Comparison of ENCODE assay signal across 9 mouse cellular contexts in the genomic region with DNA sequence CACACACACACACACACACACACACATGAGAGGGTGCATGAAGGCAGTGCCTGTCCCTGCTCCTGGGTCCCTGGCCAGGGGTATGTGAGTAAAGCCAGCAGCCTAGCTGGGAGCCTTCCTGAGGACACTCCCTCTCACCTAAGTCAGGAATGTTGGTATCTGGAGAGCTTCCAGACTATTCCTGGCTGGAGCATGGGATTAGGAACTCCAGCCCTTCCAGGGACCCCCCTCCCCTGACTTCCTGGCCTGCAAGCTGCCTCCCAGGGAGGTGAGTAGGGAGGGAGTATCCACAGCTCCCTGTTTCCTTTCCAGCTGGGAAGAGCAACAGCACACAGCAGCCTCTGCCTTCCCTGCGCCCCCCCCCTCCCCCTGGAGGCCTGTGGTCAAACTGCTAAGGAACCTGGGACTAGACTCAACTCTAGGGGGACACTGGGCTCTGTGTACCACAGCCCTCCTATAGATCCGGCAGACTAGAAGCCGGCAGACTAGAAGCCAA. TPM values are rescaled to one million over a fixed set of nuclear protein-coding genes. Genes with fewer than 3 reads are reported as not detected.
A peak's percentile ranks its signal among the peaks of the same experiment; 100 is the strongest.
DNase-seq lines count a peak whose midpoint lies in the region; ATAC-seq and TF ChIP-seq lines count a peak whose summit lies in the region.
"Had no signal": no experiment of that assay in that cellular context is flagged by ENCODE, and none has a peak within 500 bp of the region (broad histone marks: within the 10 kb centered on the region; RNA-seq: fewer than 3 reads in every experiment).

No protein-coding gene starts in this region.

- peak; percentile 24; the same call in 1 of the 2 replicates for TF ChIP-seq CTCF in gastrocnemius, adult 2 months (IDR thresholded peaks at IDR 0.05)
- TF ChIP-seq CTCF in intestine, postnatal 0 days (IDR thresholded peaks at IDR 0.05; ENCODE audit: low read depth): peak; percentile 49
- TF ChIP-seq CTCF in lung, postnatal 0 days (IDR thresholded peaks at IDR 0.05): peak; percentile 43

- no peak overlapping the region for H3K4me3 ChIP-seq in forebrain, embryonic 12.5 days (replicated peaks)
- no peak overlapping the region for H3K4me3 ChIP-seq in forebrain, embryonic 11.5 days (ENCODE audit: low read depth, low read length)
- peak overlapping the region; percentile 50 for H3K4me3 ChIP-seq in gastrocnemius, adult 2 months
- no peak overlapping the region for H3K4me3 ChIP-seq in intestine, postnatal 0 days (ENCODE audit: low read depth, low read length)
- no peak overlapping the region for H3K4me3 ChIP-seq in lung, postnatal 0 days (ENCODE audit: low read depth, low read length)

- H3K36me3 ChIP-seq in forebrain, embryonic 12.5 days (replicated peaks): no peaks in the 10 kb centered on the region
- no peaks in the 10 kb centered on the region for H3K36me3 ChIP-seq in forebrain, embryonic 11.5 days (ENCODE audit: control insufficient read depth, insufficient read depth, low read length)
- H3K36me3 ChIP-seq in intestine, postnatal 0 days (ENCODE audit: control insufficient read depth, insufficient read depth): no peaks in the 10 kb centered on the region
- H3K36me3 ChIP-seq in lung, postnatal 0 days (ENCODE audit: insufficient read depth, low read length): no peaks in the 10 kb centered on the region

- H3K4me2 ChIP-seq in forebrain, embryonic 12.5 days: no peak overlapping the region
- no peak overlapping the region for H3K4me2 ChIP-seq in forebrain, embryonic 11.5 days (ENCODE audit: low read depth, low read length, severe bottlenecking)
- no peak overlapping the region for H3K4me2 ChIP-seq in intestine, postnatal 0 days (replicated peaks; ENCODE audit: low read depth)
- H3K4me2 ChIP-seq in lung, postnatal 0 days (replicated peaks; ENCODE audit: low read depth, low read length): no peak overlapping the region

- no peak for DNase-seq in forebrain, embryonic 11.5 days (ENCODE audit: low spot score)
- peak; percentile 59 for DNase-seq in gastrocnemius, adult 2 months
- peak; percentile 29 for DNase-seq in lung, postnatal 0 days (ENCODE audit: low spot score)
- DNase-seq in ovary, postnatal 14 days (ENCODE audit: low spot score): no peak
- no peak for DNase-seq in spleen, postnatal 10 days (ENCODE audit: low spot score in 2 of 2)
- no peak for DNase-seq in spleen, postnatal 14 days (ENCODE audit: low spot score in 2 of 2)

- TF ChIP-seq EP300 in lung, postnatal 0 days (IDR thresholded peaks at IDR 0.05): no peak

- 0 out of 2 replicates have a peak, but pooled peaks cover 4% of the 10 kb centered on the region for H3K27me3 ChIP-seq in forebrain, embryonic 12.5 days
- H3K27me3 ChIP-seq in forebrain, embryonic 11.5 days (ENCODE audit: control insufficient read depth, insufficient read depth, low read length): no peaks in the 10 kb centered on the region
- H3K27me3 ChIP-seq in intestine, postnatal 0 days (replicated peaks; ENCODE audit: control insufficient read depth, insufficient read depth, low read length): no peaks in the 10 kb centered on the region; the same call in 1 of the 2 replicates
- H3K27me3 ChIP-seq in lung, postnatal 0 days (replicated peaks; ENCODE audit: insufficient read depth, low read length): no peaks in the 10 kb centered on the region

- H3K9ac ChIP-seq in forebrain, embryonic 12.5 days: no peak overlapping the region
- no peak overlapping the region for H3K9ac ChIP-seq in forebrain, embryonic 11.5 days (ENCODE audit: low read length)
- H3K9ac ChIP-seq in intestine, postnatal 0 days (ENCODE audit: low read depth, low read length): no peak overlapping the region
- H3K9ac ChIP-seq in lung, postnatal 0 days (replicated peaks; ENCODE audit: low read depth): no peak overlapping the region

- no peak for ATAC-seq in forebrain, embryonic 12.5 days (ENCODE audit: low FRiP score)
- ATAC-seq in forebrain, embryonic 11.5 days (replicated peaks; ENCODE audit: low FRiP score): no peak
- 0 out of 2 replicates have a peak, but pooled peaks have one; percentile 32 for ATAC-seq in intestine, postnatal 0 days
- ATAC-seq in lung, postnatal 0 days: peak; percentile 48

- H3K9me3 ChIP-seq in forebrain, embryonic 12.5 days: no peaks in the 10 kb centered on the region
- H3K9me3 ChIP-seq in forebrain, embryonic 11.5 days (ENCODE audit: control insufficient read depth, low read length): no peaks in the 10 kb centered on the region
- no peaks in the 10 kb centered on the region for H3K9me3 ChIP-seq in intestine, postnatal 0 days (ENCODE audit: control insufficient read depth)
- H3K9me3 ChIP-seq in lung, postnatal 0 days (ENCODE audit: low read length): no peaks in the 10 kb centered on the region

- H3K27ac ChIP-seq in forebrain, embryonic 12.5 days: 0 out of 2 replicates have a peak overlapping the region, but pooled peaks have one; percentile 2
- no peak overlapping the region for H3K27ac ChIP-seq in forebrain, embryonic 11.5 days (ENCODE audit: low read depth, low read length)
- H3K27ac ChIP-seq in gastrocnemius, adult 2 months: peak overlapping the region; percentile 80
- H3K27ac ChIP-seq in intestine, postnatal 0 days (ENCODE audit: low read depth, low read length): no peak overlapping the region
- no peak overlapping the region for H3K27ac ChIP-seq in lung, postnatal 0 days (ENCODE audit: low read length)

- peaks cover 5% of the 10 kb centered on the region; the same call in 1 of the 2 replicates for H3K4me1 ChIP-seq in forebrain, embryonic 12.5 days
- no peaks in the 10 kb centered on the region; the same call in 1 of the 2 replicates for H3K4me1 ChIP-seq in forebrain, embryonic 11.5 days (replicated peaks; ENCODE audit: control insufficient read depth, insufficient read depth, low read length)
- H3K4me1 ChIP-seq in intestine, postnatal 0 days (replicated peaks; ENCODE audit: control insufficient read depth, insufficient read depth, low read length): no peaks in the 10 kb centered on the region
- H3K4me1 ChIP-seq in lung, postnatal 0 days (ENCODE audit: insufficient read depth, low read depth, low read length): peaks cover 7% of the 10 kb centered on the region; the same call in 1 of the 2 replicates

- WGBS in forebrain, embryonic 12.5 days: 17% methylated on average over 3 of the region's 3 CpGs
- WGBS in forebrain, embryonic 11.5 days: 15% methylated on average over 3 of the region's 3 CpGs
- 21% methylated on average over 3 of the region's 3 CpGs for WGBS in intestine, postnatal 0 days
- WGBS in lung, postnatal 0 days: 6% methylated on average over 3 of the region's 3 CpGs

- intact Hi-C loops in gastrocnemius, adult 2 months (cut with DNase I): no loop called here

RNA-seq across cellular contexts. Expression of a gene that starts 1.2 kb away (rescaled TPM):
- polyA plus RNA-seq in forebrain, embryonic 12.5 days (2016; fragmentation: Nextera tagmentation; extraction: Ambion mirVana): not detected in 2 replicates
- 0.13 TPM in 1 of 2 replicates, not detected in the other for polyA plus RNA-seq in forebrain, embryonic 11.5 days (2014; fragmentation: Nextera tagmentation; extraction: Ambion mirVana)
- 1 to 10 TPM in 1 of 2 experiments, under 1 TPM in 1; 0.48 to 1.9 TPM for total RNA-seq in gastrocnemius, adult 2 months (2021)
- polyA plus RNA-seq in intestine, postnatal 0 days (2015; fragmentation: Nextera tagmentation; extraction: Ambion mirVana): 0.07 and 0.22 TPM in 2 replicates
- polyA plus RNA-seq in lung, postnatal 0 days (2015; fragmentation: Nextera tagmentation; extraction: Ambion mirVana): 0.04 TPM in 1 of 2 replicates, not detected in the other
- total RNA-seq: CH12.LX had no signal

RNA-seq across cellular contexts. Expression of a gene that starts 26.1 kb away (rescaled TPM):
- polyA plus RNA-seq in forebrain, embryonic 12.5 days (2016; fragmentation: Nextera tagmentation; extraction: Ambion mirVana): 10.7 and 11.5 TPM in 2 replicates
- polyA plus RNA-seq in forebrain, embryonic 11.5 days (2014; fragmentation: Nextera tagmentation; extraction: Ambion mirVana): 3.1 and 3.4 TPM in 2 replicates
- not detected for total RNA-seq in gastrocnemius, adult 2 months (2021)
- 1.8 and 1.9 TPM in 2 replicates for polyA plus RNA-seq in intestine, postnatal 0 days (2015; fragmentation: Nextera tagmentation; extraction: Ambion mirVana)
- polyA plus RNA-seq in lung, postnatal 0 days (2015; fragmentation: Nextera tagmentation; extraction: Ambion mirVana): 0.07 TPM in 1 of 2 replicates, not detected in the other
- total RNA-seq: CH12.LX had no signal

Comparison
In these comparisons a context has a peak if more than half of its experiments do, and no peak if none do; other contexts are left out.
1. H3K27ac ChIP-seq: peak in forebrain, embryonic 12.5 days (single experiment) and gastrocnemius, adult 2 months (single experiment); none in forebrain, embryonic 11.5 days (single experiment), intestine, postnatal 0 days (single experiment) and lung, postnatal 0 days (single experiment).
2. ATAC-seq: peak in intestine, postnatal 0 days (single experiment) and lung, postnatal 0 days (single experiment); none in forebrain, embryonic 12.5 days (single experiment) and forebrain, embryonic 11.5 days (single experiment).
3. DNase-seq: peak in gastrocnemius, adult 2 months (single experiment) and lung, postnatal 0 days (single experiment); none in forebrain, embryonic 11.5 days (single experiment), ovary, postnatal 14 days (single experiment), spleen, postnatal 10 days (0 of 2) and spleen, postnatal 14 days (0 of 2).
4. Peak in every context shown above with its lines, with median percentiles within 50 percentile points of each other: CTCF ChIP-seq.